Mouse (Mus musculus) heart, embryonic 15.5 days (tissue): ENCODE results near the gene Zfp280d. TPM values are rescaled to one million over a fixed set of nuclear protein-coding genes. Genes with fewer than 3 reads are reported as not detected.

Source experiments
- ATAC-seq: fragments of 200-750 bp; cut with Nextera tagmentation; replicated peaks from 2 replicates; pipeline ENCODE4 v1.8.0; 2017; ENCODE audit warnings: low read depth, moderate TSS enrichment; ENCODE audit not compliant: insufficient number of reproducible peaks, insufficient read depth, low FRiP score
- H3K27ac ChIP-seq: fragments of 300-500 bp; sonication (generic); 2 replicates; pipeline ENCODE4 v1.5.1; 2015; ENCODE audit warnings: mild to moderate bottlenecking, inconsistent platforms
- H3K27me3 ChIP-seq: fragments of 300-500 bp; sonication (generic); 2 replicates; pipeline ENCODE4 v1.6.1; 2015; ENCODE audit warnings: inconsistent platforms
- H3K36me3 ChIP-seq: fragments of 300-500 bp; sonication (generic); 2 replicates; pipeline ENCODE4 v1.6.1; 2015; ENCODE audit warnings: mild to moderate bottlenecking, inconsistent platforms
- H3K4me1 ChIP-seq: fragments of 300-500 bp; sonication (generic); replicated peaks from 2 replicates; pipeline ENCODE4 v1.6.1; 2015; ENCODE audit warnings: inconsistent platforms
- H3K4me2 ChIP-seq: fragments of 300-500 bp; sonication (generic); 2 replicates; pipeline ENCODE4 v1.6.1; 2015; ENCODE audit warnings: inconsistent platforms, mild to moderate bottlenecking, moderate library complexity
- H3K4me3 ChIP-seq: fragments of 300-500 bp; sonication (generic); 2 replicates; pipeline ENCODE4 v1.5.1; 2015; ENCODE audit warnings: mild to moderate bottlenecking, inconsistent platforms
- H3K9ac ChIP-seq: fragments of 300-500 bp; sonication (generic); 2 replicates; pipeline ENCODE4 v1.6.1; 2015; ENCODE audit warnings: mild to moderate bottlenecking, inconsistent platforms
- H3K9me3 ChIP-seq: fragments of 300-500 bp; sonication (generic); replicated peaks from 2 replicates; pipeline ENCODE4 v1.6.1; 2016; ENCODE audit warnings: inconsistent platforms
- WGBS: fragments of 180-500 bp; shearing (Covaris S2); methylation state at CpG from one replicate; pipeline ENCODE4 v1.1.7; 2015; ENCODE audit warnings: mixed read lengths; 5-methylcytosine and 5-hydroxymethylcytosine counted together
- polyA plus RNA-seq: library from polyadenylated mRNA; unstranded; fragments of >200 nt; fragmentation: Nextera tagmentation; extraction: Ambion mirVana; gene quantifications from 2 replicates; pipeline ENCODE4 v1.2.1, GENCODE M21; 2015

Gene Zfp280d
- polyA plus RNA-seq, 1 experiment from 2014 or later, result 21.3 TPM

DNA sequence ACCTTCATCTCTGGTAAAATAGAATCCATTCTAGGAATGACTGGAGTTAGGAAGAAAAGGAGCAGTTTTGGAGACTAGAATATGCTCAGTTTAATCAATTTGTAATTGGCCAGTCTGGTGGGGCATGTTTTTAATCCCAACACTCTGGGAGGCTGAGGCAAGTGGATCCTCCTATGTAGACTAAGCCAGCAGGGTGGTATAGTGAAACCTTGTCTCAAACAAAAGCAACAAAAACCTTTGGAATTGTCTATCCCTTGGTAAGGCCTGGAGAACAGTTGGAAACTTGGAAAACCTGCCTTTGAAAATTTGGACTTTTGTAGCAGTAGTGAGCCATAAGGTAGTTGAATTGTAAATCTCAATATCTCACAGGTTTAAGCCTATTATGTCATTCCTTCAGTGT lies 2.3 kb downstream of the Zfp280d start:
- H3K9ac ChIP-seq, result no peak overlapping the region
- no peak overlapping the region for H3K27ac ChIP-seq
- H3K36me3 ChIP-seq, result no peaks in the 10 kb centered on the region
- ATAC-seq, result no peak
- peaks cover 13% of the 10 kb centered on the region for H3K4me1 ChIP-seq
- peak overlapping the region; percentile 25; the same call in 1 of the 2 replicates for H3K4me2 ChIP-seq
- no peaks in the 10 kb centered on the region for H3K27me3 ChIP-seq
- H3K9me3 ChIP-seq, result no peaks in the 10 kb centered on the region
- no peak overlapping the region for H3K4me3 ChIP-seq

DNA sequence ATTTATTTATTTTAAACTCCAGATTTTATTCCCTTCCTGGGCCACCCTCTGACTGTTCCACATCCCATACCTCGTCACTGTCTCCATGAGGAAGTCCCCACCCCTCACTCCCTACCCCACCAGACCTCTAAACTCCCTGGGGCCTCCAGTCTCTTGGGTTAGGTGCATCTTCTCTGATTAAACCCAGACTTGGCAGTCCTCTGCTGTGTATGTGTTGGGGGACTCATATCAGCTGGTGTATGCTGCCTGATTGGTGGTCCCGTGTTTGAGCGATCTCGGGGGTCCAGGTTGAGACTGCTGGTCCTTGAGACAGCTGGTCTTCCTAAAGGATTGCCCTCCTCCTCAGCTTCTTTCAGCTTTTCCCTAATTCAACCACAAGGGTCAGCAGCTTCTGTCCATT lies 5.3 kb downstream of the Zfp280d start:
- no peaks in the 10 kb centered on the region; the same call in 1 of the 2 replicates for H3K9me3 ChIP-seq
- H3K4me3 ChIP-seq, result no peak overlapping the region
- no peaks in the 10 kb centered on the region for H3K27me3 ChIP-seq
- H3K4me2 ChIP-seq, result no peak overlapping the region
- H3K27ac ChIP-seq, result no peak overlapping the region
- ATAC-seq, result no peak
- WGBS, result 79% methylated on average over 4 of the region's 4 CpGs
- peaks cover 10% of the 10 kb centered on the region for H3K4me1 ChIP-seq
- H3K36me3 ChIP-seq, result no peaks in the 10 kb centered on the region
- no peak overlapping the region for H3K9ac ChIP-seq

DNA sequence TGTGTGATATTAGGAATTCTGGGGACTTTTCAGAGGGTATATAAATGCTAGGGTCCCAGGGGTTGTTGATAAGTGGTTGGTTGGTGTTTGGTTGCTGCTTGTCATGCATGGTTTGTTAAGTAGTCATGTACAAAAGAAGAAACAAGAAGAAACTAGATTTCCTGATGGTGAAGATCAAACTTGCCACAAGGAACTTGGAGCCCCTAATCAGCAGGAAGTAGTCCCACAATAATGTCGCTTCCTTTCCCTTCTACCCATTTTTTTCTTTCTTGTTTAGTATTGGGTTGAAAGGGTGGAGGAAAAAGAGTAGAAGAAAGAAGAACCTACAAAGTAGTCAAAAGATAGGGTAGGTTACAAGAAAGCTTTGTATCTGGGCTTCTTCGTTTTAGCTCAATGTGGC lies 13.0 kb downstream of the Zfp280d start:
- 62% methylated on average over 2 of the region's 2 CpGs for WGBS
- 0 out of 2 replicates have a peak, but pooled peaks cover 3% of the 10 kb centered on the region for H3K36me3 ChIP-seq

DNA sequence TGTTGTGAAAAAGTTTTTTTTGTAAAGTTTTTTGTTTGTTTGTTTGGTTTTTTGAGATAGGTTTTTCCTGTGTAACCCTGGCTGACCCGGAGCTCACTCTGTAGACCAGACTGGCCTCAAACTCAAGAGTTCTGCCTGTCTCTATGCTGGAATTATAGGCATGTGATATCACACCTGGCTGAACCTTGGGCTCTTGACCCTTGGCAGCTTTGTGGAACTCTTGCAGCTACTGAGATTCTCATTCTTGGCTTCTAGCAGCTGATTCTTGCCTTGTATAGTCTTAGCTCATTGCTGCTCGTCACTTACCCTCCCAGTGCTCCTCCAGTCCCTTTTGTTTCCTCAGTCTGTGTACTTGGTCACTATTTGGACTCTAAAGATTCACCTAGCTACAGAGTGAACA lies 13.6 kb downstream of the Zfp280d start:
- 0 out of 2 replicates have a peak overlapping the region, but pooled peaks have one; percentile 22 for H3K27ac ChIP-seq
- no peaks in the 10 kb centered on the region; the same call in 1 of the 2 replicates for H3K9me3 ChIP-seq
- 58% methylated on average over 2 of the region's 2 CpGs for WGBS
- ATAC-seq, result no peak
- H3K9ac ChIP-seq, result no peak overlapping the region
- H3K4me3 ChIP-seq, result no peak overlapping the region
- H3K4me1 ChIP-seq, result peaks cover 9% of the 10 kb centered on the region
- no peak overlapping the region for H3K4me2 ChIP-seq
- 0 out of 2 replicates have a peak, but pooled peaks cover 3% of the 10 kb centered on the region for H3K36me3 ChIP-seq
- no peaks in the 10 kb centered on the region for H3K27me3 ChIP-seq

More for the DNA sequence above, 13.0 kb downstream of the Zfp280d start:
- Histone ChIP-seq H3K27me3 (no peaks in the 10 kb centered on the region), H3K9me3 (no peaks in the 10 kb centered on the region; the same call in 1 of the 2 replicates), H3K4me3 (no peak overlapping the region), H3K27ac (no peak overlapping the region), H3K9ac (no peak overlapping the region), H3K4me2 (no peak overlapping the region), H3K4me1 (peaks cover 9% of the 10 kb centered on the region)
- ATAC-seq, result no peak

DNA sequence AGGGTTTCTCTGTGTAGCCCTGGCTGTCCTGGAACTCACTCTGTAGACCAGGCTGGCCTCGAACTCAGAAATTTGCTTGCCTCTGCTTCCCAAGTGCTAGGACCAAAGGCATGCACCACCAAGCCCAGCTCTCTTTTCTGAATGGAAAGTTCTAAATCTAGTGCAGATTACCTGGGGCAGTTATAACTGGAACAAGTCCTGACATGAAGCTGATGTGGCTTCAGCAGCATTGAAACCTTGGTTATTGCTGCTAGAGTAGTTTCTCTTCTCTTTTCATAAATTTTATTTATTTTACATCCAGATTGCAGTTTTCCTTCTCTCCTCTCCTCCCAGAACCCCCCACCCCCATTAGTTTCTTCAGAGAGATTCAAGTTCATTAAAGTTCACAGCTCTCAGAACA lies 14.4 kb downstream of the Zfp280d start:
- Histone ChIP-seq H3K36me3 (0 out of 2 replicates have a peak, but pooled peaks cover 3% of the 10 kb centered on the region), H3K4me1 (peaks cover 9% of the 10 kb centered on the region), H3K27me3 (no peaks in the 10 kb centered on the region), H3K9me3 (no peaks in the 10 kb centered on the region), H3K4me2 (no peak overlapping the region), H3K4me3 (no peak overlapping the region), H3K27ac (no peak overlapping the region), H3K9ac (no peak overlapping the region)
- WGBS, result 90% methylated on average over 1 of the region's 1 CpGs
- ATAC-seq, result no peak

DNA sequence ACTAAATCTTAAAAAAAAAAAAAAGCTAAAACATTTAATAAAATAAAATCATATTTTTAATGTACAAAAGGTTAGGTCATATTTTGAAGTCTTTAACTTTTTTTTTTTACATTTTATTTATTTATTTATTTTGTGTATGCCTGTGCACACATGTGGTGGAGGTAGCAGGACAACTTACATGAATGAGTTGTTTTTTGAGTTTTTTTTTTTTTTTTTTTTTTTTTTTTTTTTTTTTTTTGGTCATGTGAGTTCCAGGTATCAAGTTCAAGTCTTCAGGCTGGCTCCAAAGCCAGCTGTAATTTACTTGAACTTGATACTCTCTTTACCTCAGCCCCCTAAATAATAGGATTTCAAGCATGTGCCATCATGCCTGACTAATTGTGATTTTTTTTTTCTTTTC lies 19.4 kb downstream of the Zfp280d start:
- no peaks in the 10 kb centered on the region for H3K9me3 ChIP-seq
- H3K4me3 ChIP-seq, result no peak overlapping the region
- no peak for ATAC-seq
- no peak overlapping the region for H3K4me2 ChIP-seq
- H3K9ac ChIP-seq, result no peak overlapping the region
- no peaks in the 10 kb centered on the region for H3K27me3 ChIP-seq
- 0 out of 2 replicates have a peak, but pooled peaks cover 4% of the 10 kb centered on the region for H3K36me3 ChIP-seq
- H3K4me1 ChIP-seq, result no peaks in the 10 kb centered on the region
- H3K27ac ChIP-seq, result no peak overlapping the region

DNA sequence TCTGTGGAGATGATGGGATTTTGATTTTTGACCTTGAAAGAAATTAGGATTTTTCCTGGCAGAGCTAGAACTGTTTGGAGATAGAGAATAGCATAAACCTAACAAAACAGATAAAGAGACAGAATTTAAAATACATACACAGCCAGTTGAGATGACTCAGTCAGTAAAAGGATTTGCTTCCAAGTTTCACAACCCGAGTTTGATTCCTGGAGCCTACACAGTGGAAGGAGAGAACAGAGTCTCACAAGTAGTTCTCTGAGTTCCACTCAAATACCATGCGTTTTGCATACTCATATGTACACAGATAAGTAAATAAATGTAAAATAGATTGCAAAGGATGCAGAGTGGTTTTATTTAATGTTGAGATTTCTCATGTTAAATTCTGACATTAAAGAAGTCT lies 35.1 kb downstream of the Zfp280d start:
- Histone ChIP-seq H3K4me3 (no peak overlapping the region), H3K4me2 (no peak overlapping the region), H3K27ac (no peak overlapping the region), H3K27me3 (no peaks in the 10 kb centered on the region), H3K9ac (no peak overlapping the region), H3K36me3 (peaks cover 22% of the 10 kb centered on the region), H3K9me3 (no peaks in the 10 kb centered on the region), H3K4me1 (no peaks in the 10 kb centered on the region)
- 82% methylated on average over 2 of the region's 2 CpGs for WGBS
- no peak for ATAC-seq

DNA sequence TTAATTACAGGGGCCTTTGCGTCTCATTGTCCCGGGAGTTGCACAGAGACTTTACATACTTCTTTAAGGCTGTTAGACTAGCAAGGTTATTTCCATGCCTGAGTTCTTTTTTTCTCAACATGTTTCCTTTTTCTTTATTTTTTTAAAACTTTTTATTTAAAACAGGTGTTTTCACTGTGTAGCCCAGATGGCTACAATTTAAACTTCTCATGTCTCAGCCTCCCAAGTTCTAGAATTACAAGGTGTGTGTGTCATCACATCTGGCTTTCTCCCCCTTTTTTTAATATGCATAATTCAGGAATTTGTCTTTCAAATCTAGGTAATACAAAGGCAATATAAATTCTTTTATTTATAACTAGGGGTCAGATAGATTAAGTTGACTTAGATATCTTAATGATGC lies 58.6 kb downstream of the Zfp280d start:
- Histone ChIP-seq H3K36me3 (peaks cover 39% of the 10 kb centered on the region), H3K4me2 (no peak overlapping the region), H3K27me3 (no peaks in the 10 kb centered on the region), H3K9ac (no peak overlapping the region), H3K4me3 (no peak overlapping the region), H3K27ac (no peak overlapping the region), H3K4me1 (no peaks in the 10 kb centered on the region), H3K9me3 (no peaks in the 10 kb centered on the region)
- WGBS, result 97% methylated on average over 2 of the region's 2 CpGs
- no peak for ATAC-seq

DNA sequence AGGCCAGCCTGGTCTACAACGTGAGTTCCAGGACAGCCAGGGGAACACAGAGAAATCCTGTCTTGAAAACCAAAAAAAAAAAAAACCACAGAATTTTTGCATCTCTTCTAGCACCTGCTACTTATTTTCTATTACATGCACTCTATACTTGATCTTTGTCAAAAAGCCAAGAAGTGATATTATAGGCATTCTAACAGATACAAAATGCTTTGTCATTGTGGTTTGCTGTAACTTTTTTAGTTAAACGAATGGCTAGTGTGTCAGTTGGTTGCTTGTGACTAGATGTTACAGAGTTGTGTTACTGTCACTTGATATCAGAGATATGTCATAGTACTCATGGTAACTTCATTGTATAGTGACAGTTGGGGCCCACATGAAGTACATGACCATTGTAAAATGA lies 61.4 kb downstream of the Zfp280d start:
- Histone ChIP-seq H3K27me3 (no peaks in the 10 kb centered on the region), H3K9me3 (no peaks in the 10 kb centered on the region), H3K4me1 (no peaks in the 10 kb centered on the region), H3K4me2 (no peak overlapping the region), H3K27ac (no peak overlapping the region), H3K4me3 (no peak overlapping the region), H3K36me3 (peaks cover 36% of the 10 kb centered on the region), H3K9ac (no peak overlapping the region)
- WGBS, result 80% methylated on average over 2 of the region's 2 CpGs
- ATAC-seq, result no peak

DNA sequence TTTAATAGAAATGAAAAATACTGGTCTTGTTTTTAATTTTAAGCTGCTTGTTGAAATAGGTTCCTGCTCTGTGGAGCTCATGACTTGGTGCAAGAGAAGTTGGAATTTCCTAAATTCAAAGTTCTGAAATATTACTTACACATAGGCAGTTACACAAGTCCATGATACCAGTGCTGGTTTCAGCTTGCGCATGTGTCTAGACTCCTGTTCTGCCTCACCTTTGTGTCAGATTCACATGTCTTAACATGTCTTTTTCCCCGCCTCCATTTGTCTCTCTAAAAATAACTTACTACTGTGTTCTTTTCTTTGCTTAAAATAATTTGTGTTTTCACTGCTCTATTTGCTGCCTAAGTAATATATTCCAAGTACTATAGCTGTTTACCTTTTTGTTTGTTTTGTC lies 64.5 kb downstream of the Zfp280d start:
- no peak overlapping the region for H3K4me2 ChIP-seq
- H3K4me1 ChIP-seq, result peaks cover 7% of the 10 kb centered on the region
- no peak overlapping the region for H3K27ac ChIP-seq
- no peaks in the 10 kb centered on the region for H3K27me3 ChIP-seq
- no peak for ATAC-seq
- no peak overlapping the region for H3K9ac ChIP-seq
- H3K36me3 ChIP-seq, result peaks cover 22% of the 10 kb centered on the region
- H3K4me3 ChIP-seq, result no peak overlapping the region
- no peaks in the 10 kb centered on the region for H3K9me3 ChIP-seq
- 79% methylated on average over 2 of the region's 2 CpGs for WGBS

DNA sequence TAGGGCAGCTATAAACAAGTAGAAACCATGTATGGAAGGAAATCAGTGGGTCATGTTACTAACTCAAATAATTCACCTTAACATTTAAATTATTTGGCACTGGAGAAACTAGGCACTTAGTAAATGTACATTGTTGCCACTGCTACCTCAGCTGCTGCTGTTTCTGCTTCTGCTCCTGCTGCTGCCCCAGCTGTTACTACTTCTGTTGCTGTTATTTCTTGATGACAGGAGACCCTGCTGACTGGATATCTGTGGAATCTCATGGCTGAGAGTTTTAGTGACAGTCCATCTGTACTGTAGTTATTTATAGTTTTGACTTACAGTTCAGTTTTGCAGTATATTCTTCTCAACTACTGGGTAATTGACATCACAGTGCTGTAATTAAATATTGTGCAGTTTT lies 69.2 kb downstream of the Zfp280d start:
- H3K27ac ChIP-seq, result peak overlapping the region; percentile 56

DNA sequence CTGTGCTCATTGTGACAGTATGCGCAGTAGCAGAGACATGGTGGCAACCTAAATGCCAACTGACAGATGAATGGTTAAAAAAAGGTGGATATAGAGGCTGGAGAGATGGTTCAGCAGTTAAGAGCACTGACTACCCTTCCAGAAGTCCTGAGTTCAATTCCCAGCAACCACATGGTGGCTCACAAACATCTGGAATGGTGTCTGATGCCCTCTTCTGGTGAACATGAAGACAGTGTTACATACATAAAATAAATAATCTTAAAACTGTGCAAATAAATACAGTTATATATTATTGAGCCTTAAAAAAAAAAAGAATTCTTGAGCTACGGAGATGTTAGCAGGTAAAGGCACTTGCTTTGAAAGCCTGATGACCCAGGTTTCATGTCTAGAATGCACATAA lies 97.7 kb downstream of the Zfp280d start:
- no peaks in the 10 kb centered on the region for H3K4me1 ChIP-seq
- H3K4me2 ChIP-seq, result no peak overlapping the region
- H3K27ac ChIP-seq, result no peak overlapping the region
- no peaks in the 10 kb centered on the region for H3K9me3 ChIP-seq
- 91% methylated on average over 2 of the region's 2 CpGs for WGBS
- no peak for ATAC-seq
- H3K9ac ChIP-seq, result no peak overlapping the region
- H3K27me3 ChIP-seq, result no peaks in the 10 kb centered on the region
- no peak overlapping the region for H3K4me3 ChIP-seq
- no peaks in the 10 kb centered on the region for H3K36me3 ChIP-seq

More for the DNA sequence above, 69.2 kb downstream of the Zfp280d start:
- Histone ChIP-seq H3K36me3 (peaks cover 18% of the 10 kb centered on the region), H3K9ac (no peak overlapping the region), H3K4me1 (peaks cover 11% of the 10 kb centered on the region), H3K4me3 (no peak overlapping the region), H3K4me2 (no peak overlapping the region), H3K9me3 (no peaks in the 10 kb centered on the region), H3K27me3 (no peaks in the 10 kb centered on the region)
- no peak for ATAC-seq
